In genomic region chr11:106160841-106161721, GRCm38 (mm10) we compare ENCODE assay signal across 7 mouse cellular contexts. TPM values are rescaled to one million over a fixed set of nuclear protein-coding genes. Genes with fewer than 3 reads are reported as not detected.
A peak's percentile ranks its signal among the peaks of the same experiment; 100 is the strongest.
DNase-seq lines count a peak whose midpoint lies in the region; ATAC-seq and TF ChIP-seq lines count a peak whose summit lies in the region.

TSS of gene Gm10840 (plus strand) at chr11:106160850.
TSS of gene Limd2 (minus strand) at chr11:106160860.

- peak within 1 kb of the TSS; percentile 96 for H3K27ac ChIP-seq in forebrain, postnatal 0 days (ENCODE audit: low read depth, low read length)
- H3K27ac ChIP-seq in intestine, embryonic 16.5 days (ENCODE audit: low read length): peak within 1 kb of the TSS; percentile 89
- peak within 1 kb of the TSS; percentile 100 for H3K27ac ChIP-seq in limb, embryonic 10.5 days
- peak within 1 kb of the TSS; percentile 93 for H3K27ac ChIP-seq in midbrain, embryonic 10.5 days (replicated peaks)

- H3K27me3 ChIP-seq in forebrain, postnatal 0 days (ENCODE audit: insufficient read depth, low read length): no peaks in the 10 kb centered on the region
- no peaks in the 10 kb centered on the region for H3K27me3 ChIP-seq in intestine, embryonic 16.5 days (replicated peaks; ENCODE audit: control insufficient read depth, insufficient read depth, low read length)
- H3K27me3 ChIP-seq in limb, embryonic 10.5 days (ENCODE audit: low read depth, poor library complexity, severe bottlenecking): no peaks in the 10 kb centered on the region
- H3K27me3 ChIP-seq in midbrain, embryonic 10.5 days (ENCODE audit: low read depth, poor library complexity, severe bottlenecking): no peaks in the 10 kb centered on the region

- H3K9ac ChIP-seq in forebrain, postnatal 0 days: peak within 1 kb of the TSS; percentile 73
- peak within 1 kb of the TSS; percentile 85 for H3K9ac ChIP-seq in intestine, embryonic 16.5 days (ENCODE audit: low read depth, low read length)

- ATAC-seq in forebrain, postnatal 0 days: peak; percentile 64
- peak; percentile 47 for ATAC-seq in intestine, embryonic 16.5 days

- TF ChIP-seq CTCF in brain, embryonic 14.5 days (IDR thresholded peaks at IDR 0.05; ENCODE audit: borderline replicate concordance, extremely low read depth, insufficient read depth, insufficient read length): no peak
- no peak for TF ChIP-seq CTCF in forebrain, postnatal 0 days (IDR thresholded peaks at IDR 0.05; ENCODE audit: low read depth)

- peaks cover 45% of the 10 kb centered on the region for H3K36me3 ChIP-seq in forebrain, postnatal 0 days (ENCODE audit: insufficient read depth)
- H3K36me3 ChIP-seq in intestine, embryonic 16.5 days (ENCODE audit: control insufficient read depth, insufficient read depth, low read length): 0 out of 2 replicates have a peak, but pooled peaks cover 3% of the 10 kb centered on the region
- H3K36me3 ChIP-seq in limb, embryonic 10.5 days: peaks cover 72% of the 10 kb centered on the region
- H3K36me3 ChIP-seq in midbrain, embryonic 10.5 days: peaks cover 72% of the 10 kb centered on the region

- H3K4me2 ChIP-seq in forebrain, postnatal 0 days (ENCODE audit: low read depth): peak within 1 kb of the TSS; percentile 91
- H3K4me2 ChIP-seq in intestine, embryonic 16.5 days (ENCODE audit: low read depth, low read length): peak within 1 kb of the TSS; percentile 94

- peaks cover 12% of the 10 kb centered on the region; the same call in 1 of the 2 replicates for H3K4me1 ChIP-seq in forebrain, postnatal 0 days (ENCODE audit: insufficient read depth)
- peaks cover 25% of the 10 kb centered on the region for H3K4me1 ChIP-seq in intestine, embryonic 16.5 days (ENCODE audit: control insufficient read depth, insufficient read depth, low read length)
- peaks cover 50% of the 10 kb centered on the region for H3K4me1 ChIP-seq in limb, embryonic 10.5 days
- peaks cover 39% of the 10 kb centered on the region for H3K4me1 ChIP-seq in midbrain, embryonic 10.5 days

- no peaks in the 10 kb centered on the region for H3K9me3 ChIP-seq in forebrain, postnatal 0 days (ENCODE audit: low read length)
- no peaks in the 10 kb centered on the region for H3K9me3 ChIP-seq in intestine, embryonic 16.5 days (ENCODE audit: control insufficient read depth, low read length)
- no peaks in the 10 kb centered on the region for H3K9me3 ChIP-seq in limb, embryonic 10.5 days (replicated peaks)
- H3K9me3 ChIP-seq in midbrain, embryonic 10.5 days (replicated peaks): no peaks in the 10 kb centered on the region

- no peak for TF ChIP-seq POLR2A in brain, embryonic 14.5 days (IDR thresholded peaks at IDR 0.05; ENCODE audit: borderline replicate concordance, extremely low read depth, insufficient read depth, insufficient read length, poor library complexity, severe bottlenecking)

- peak; percentile 53 for DNase-seq in ES-CJ7 (ENCODE audit: low read depth, low spot score)
- peak; percentile 79 for DNase-seq in brain, embryonic 14.5 days (ENCODE audit: low read depth)
- peak; percentile 76 for DNase-seq in forebrain, postnatal 0 days
- DNase-seq in limb, embryonic 10.5 days (ENCODE audit: low spot score): no peak
- no peak for DNase-seq in midbrain, embryonic 10.5 days (ENCODE audit: low spot score)
- DNase-seq in spleen, postnatal 4 days (ENCODE audit: low spot score in 2 of 2): peak; percentile 51 to 82

- 22% methylated on average over 22 of the region's 22 CpGs for WGBS in forebrain, postnatal 0 days
- WGBS in intestine, embryonic 16.5 days: 33% methylated on average over 22 of the region's 22 CpGs
- WGBS in limb, embryonic 10.5 days: 32% methylated on average over 22 of the region's 22 CpGs
- 31% methylated on average over 22 of the region's 22 CpGs for WGBS in midbrain, embryonic 10.5 days

- peak within 1 kb of the TSS; percentile 78 for H3K4me3 ChIP-seq in forebrain, postnatal 0 days (ENCODE audit: low read depth, low read length)
- H3K4me3 ChIP-seq in intestine, embryonic 16.5 days (ENCODE audit: low read length): peak within 1 kb of the TSS; percentile 72
- H3K4me3 ChIP-seq in limb, embryonic 10.5 days: peak within 1 kb of the TSS; percentile 91
- H3K4me3 ChIP-seq in midbrain, embryonic 10.5 days: peak within 1 kb of the TSS; percentile 92

RNA-seq across cellular contexts. Expression of gene Gm10840, which starts in this region (rescaled TPM):
- 0.77 TPM in 1 of 2 replicates, not detected in the other for polyA plus RNA-seq in brain, embryonic 14.5 days (2012; rRNA removed)
- not detected in 2 replicates for total RNA-seq in forebrain, postnatal 0 days (2014; rRNA removed)
- 0.67 and 0.82 TPM in 2 replicates for polyA plus RNA-seq in forebrain, postnatal 0 days (2015; fragmentation: Nextera tagmentation; extraction: Ambion mirVana)
- not detected in 2 replicates for polyA plus RNA-seq in intestine, embryonic 16.5 days (2015; fragmentation: Nextera tagmentation; extraction: Ambion mirVana)
- 1.0 TPM in 1 of 2 replicates, not detected in the other for polyA plus RNA-seq in limb, embryonic 10.5 days (2016; fragmentation: Nextera tagmentation; extraction: Ambion mirVana)
- 0.57 TPM in 1 of 2 replicates, not detected in the other for polyA plus RNA-seq in midbrain, embryonic 10.5 days (2016; fragmentation: Nextera tagmentation; extraction: Ambion mirVana)

RNA-seq across cellular contexts. Expression of gene Limd2, which starts in this region (rescaled TPM):
- polyA plus RNA-seq in brain, embryonic 14.5 days (2012; rRNA removed): 128 and 134 TPM in 2 replicates
- total RNA-seq in forebrain, postnatal 0 days (2014; rRNA removed): 83.9 and 85.0 TPM in 2 replicates
- polyA plus RNA-seq in forebrain, postnatal 0 days (2015; fragmentation: Nextera tagmentation; extraction: Ambion mirVana): 171 and 189 TPM in 2 replicates
- polyA plus RNA-seq in intestine, embryonic 16.5 days (2015; fragmentation: Nextera tagmentation; extraction: Ambion mirVana): 80.1 and 84.3 TPM in 2 replicates
- 603 and 638 TPM in 2 replicates for polyA plus RNA-seq in limb, embryonic 10.5 days (2016; fragmentation: Nextera tagmentation; extraction: Ambion mirVana)
- 364 and 366 TPM in 2 replicates for polyA plus RNA-seq in midbrain, embryonic 10.5 days (2016; fragmentation: Nextera tagmentation; extraction: Ambion mirVana)

Comparison
In these comparisons a context has a peak if more than half of its experiments do, and no peak if none do; other contexts are left out.
1. DNase-seq: peak in ES-CJ7 (single experiment), brain, embryonic 14.5 days (single experiment), forebrain, postnatal 0 days (single experiment) and spleen, postnatal 4 days (2 of 2); none in limb, embryonic 10.5 days (single experiment) and midbrain, embryonic 10.5 days (single experiment).
2. Peak in every context shown above with its lines, with median percentiles within 50 percentile points of each other: H3K27ac ChIP-seq and H3K4me3 ChIP-seq.